Mouse (Mus musculus): Measurements from ENCODE around the gene Pfkfb4. TPM values are rescaled to one million over a fixed set of nuclear protein-coding genes. Genes with fewer than 3 reads are reported as not detected.

Gene Pfkfb4
- polyA plus RNA-seq, 1 experiment from 2014 or later, result 3.0 TPM

DNA sequence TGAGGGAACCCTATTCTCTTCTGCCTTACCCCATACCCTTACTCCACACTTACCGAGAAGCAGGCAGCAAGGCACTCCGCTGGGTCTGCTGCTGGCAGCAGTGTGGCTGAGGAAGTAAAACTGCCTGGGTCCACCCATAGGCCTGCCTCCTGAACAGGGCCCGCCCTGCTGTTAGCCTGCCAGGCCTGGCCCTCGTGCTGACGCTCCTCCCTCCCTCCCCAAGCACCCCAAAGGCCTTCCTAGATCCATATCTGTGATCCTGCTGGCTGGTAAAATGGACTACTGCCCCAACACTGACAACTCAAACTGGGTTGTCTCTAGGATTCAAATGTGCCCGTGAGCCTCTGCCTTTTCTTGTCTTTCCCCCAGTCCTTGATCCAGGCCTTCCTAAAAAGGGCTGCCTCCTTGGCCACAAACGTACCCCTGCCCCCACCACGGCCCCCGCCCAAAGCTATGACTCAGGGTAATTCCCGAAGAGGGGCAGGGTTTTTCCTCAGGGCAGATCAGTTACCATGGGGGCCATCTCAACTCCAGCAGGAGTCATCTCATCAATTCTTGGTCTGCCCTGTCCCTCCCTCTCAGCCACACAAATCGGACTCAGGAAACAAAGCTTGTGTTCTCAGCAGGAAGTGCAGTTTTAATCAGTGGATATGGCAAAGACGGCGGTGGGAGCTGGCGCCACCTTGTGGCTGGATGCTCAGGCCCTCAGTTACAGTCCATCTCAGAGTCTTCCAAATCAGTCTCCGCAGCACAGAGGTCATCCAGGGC is 67.7 kb downstream of the Pfkfb4 start, which contains the start of gene Trex1:
Trex1 (minus strand) TSS at position 599 of the 768 bp plus-strand sequence.
- Histone ChIP-seq H3K4me3 (peak within 1 kb of the TSS; percentile 42), H3K4me1 (replicated peaks) (peaks cover 24% of the 10 kb centered on the region), H3K27me3 (replicated peaks) (no peaks in the 10 kb centered on the region), H3K9me3 (replicated peaks) (no peaks in the 10 kb centered on the region), H3K36me3 (peaks cover 62% of the 10 kb centered on the region), H3K9ac (peak within 1 kb of the TSS; percentile 71), H3K4me2 (peak within 1 kb of the TSS; percentile 65), H3K27ac (ENCODE audit: poor library complexity, severe bottlenecking) (peak within 1 kb of the TSS; percentile 87)
- peak; percentile 91 for ATAC-seq (ENCODE audit: insufficient number of reproducible peaks, low FRiP score)
- 8% methylated on average over 15 of the region's 15 CpGs for WGBS

DNA sequence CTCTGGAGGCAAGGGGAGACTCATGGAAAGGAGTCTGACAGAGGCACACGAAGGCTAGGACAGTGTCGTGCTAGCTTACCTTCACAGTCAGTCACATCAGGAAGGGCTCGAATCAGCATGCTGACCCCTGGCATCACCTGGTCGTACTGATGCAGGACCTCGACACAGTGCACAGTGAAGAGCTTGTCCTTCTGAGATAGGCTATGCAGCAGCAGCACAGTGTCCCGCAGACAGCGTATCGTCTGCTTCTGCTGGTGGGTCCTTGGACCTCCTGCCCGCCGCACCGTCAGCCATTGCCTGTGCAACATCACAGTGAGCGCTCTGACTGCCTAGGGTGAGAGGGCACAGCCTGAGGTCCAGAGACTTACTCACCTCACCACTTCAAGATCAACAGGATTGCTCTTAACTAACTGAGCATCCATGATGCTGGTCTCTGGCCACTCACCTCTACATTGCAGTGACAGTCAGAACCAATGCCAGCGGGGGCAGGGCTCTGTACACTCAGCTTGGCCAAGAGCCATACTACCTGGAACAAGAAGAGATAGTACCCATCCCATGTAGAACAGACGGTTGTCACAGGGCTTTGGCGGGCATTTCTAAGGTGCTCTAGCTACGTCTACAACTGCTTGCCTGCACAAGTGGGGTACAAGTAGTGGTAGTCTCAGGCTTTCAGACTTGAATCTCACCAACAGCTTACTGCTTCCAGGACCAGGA is 68.8 kb downstream of the Pfkfb4 start:
- no peak overlapping the region for H3K27ac ChIP-seq (ENCODE audit: poor library complexity, severe bottlenecking)
- ATAC-seq (ENCODE audit: insufficient number of reproducible peaks, low FRiP score), result no peak

GRCm38 (mm10) chr9:109060898-109061295 is 69.3 kb downstream of the Pfkfb4 start:
- Histone ChIP-seq H3K9ac (no peak overlapping the region), H3K4me3 (no peak overlapping the region), H3K4me1 (replicated peaks) (peaks cover 13% of the 10 kb centered on the region), H3K4me2 (no peak overlapping the region), H3K36me3 (peaks cover 77% of the 10 kb centered on the region), H3K9me3 (replicated peaks) (no peaks in the 10 kb centered on the region), H3K27ac (ENCODE audit: poor library complexity, severe bottlenecking) (no peak overlapping the region), H3K27me3 (replicated peaks) (no peaks in the 10 kb centered on the region)
- WGBS, result 83% methylated on average over 5 of the region's 5 CpGs
- ATAC-seq (ENCODE audit: insufficient number of reproducible peaks, low FRiP score), result no peak

More for the DNA sequence above, 68.8 kb downstream of the Pfkfb4 start:
- Histone ChIP-seq H3K27me3 (replicated peaks) (no peaks in the 10 kb centered on the region), H3K9me3 (replicated peaks) (no peaks in the 10 kb centered on the region), H3K36me3 (peaks cover 73% of the 10 kb centered on the region), H3K4me2 (no peak overlapping the region), H3K9ac (no peak overlapping the region), H3K4me3 (no peak overlapping the region), H3K4me1 (replicated peaks) (peaks cover 16% of the 10 kb centered on the region)
- 84% methylated on average over 16 of the region's 16 CpGs for WGBS

GRCm38 (mm10) chr9:109068095-109068735 is 76.6 kb downstream of the Pfkfb4 start:
- H3K4me2 ChIP-seq, result no peak overlapping the region
- H3K4me1 ChIP-seq (replicated peaks), result peaks cover 8% of the 10 kb centered on the region
- no peak overlapping the region for H3K4me3 ChIP-seq
- peaks cover 79% of the 10 kb centered on the region for H3K36me3 ChIP-seq
- H3K9ac ChIP-seq, result no peak overlapping the region
- H3K27ac ChIP-seq (ENCODE audit: poor library complexity, severe bottlenecking), result no peak overlapping the region
- 90% methylated on average over 3 of the region's 3 CpGs for WGBS
- ATAC-seq (ENCODE audit: insufficient number of reproducible peaks, low FRiP score), result no peak
- H3K27me3 ChIP-seq (replicated peaks), result no peaks in the 10 kb centered on the region
- H3K9me3 ChIP-seq (replicated peaks), result no peaks in the 10 kb centered on the region

DNA sequence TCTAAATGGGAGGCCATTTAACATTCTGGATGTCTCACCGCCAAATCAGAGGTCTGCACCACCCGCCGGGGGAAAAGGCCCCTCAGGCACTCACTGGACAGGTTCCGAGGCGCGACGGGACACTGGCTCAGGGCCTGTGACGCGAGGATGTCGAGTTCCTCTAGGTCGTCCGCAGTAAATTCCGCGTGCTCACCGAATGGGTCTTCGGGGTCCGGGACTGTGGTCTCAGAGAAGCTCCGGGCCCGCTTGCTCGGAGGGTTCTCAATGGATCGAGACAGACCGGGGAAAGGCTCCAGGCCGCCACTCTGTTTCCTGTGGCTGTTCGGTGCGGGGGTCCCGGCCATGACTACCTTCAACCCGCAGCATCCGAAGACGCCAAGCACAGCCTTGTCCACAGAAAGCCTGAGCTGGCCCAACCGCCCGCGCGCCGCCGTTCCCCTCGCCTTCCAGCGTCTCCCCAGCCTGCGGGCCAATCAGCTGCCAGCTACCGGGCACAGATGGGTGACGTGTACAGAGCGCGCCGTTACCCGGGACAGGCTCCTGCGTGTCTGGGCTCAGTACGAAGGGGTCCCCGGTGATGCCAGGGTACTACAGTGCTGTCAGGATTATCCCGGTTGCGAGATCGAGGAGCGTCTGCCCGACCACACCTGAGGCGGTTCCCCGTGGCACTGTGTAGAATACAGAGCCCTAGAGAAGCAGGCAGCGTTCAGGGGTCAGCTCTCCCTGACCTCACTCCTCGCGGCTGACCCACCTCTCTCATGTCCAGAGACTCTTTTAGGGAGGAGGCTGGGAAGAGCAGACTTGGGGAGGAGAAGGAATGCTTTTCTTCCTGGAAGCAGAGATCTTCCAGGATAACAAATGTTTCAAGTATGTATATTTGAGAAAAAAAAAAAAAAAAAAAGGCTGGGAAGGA is 82.3 kb downstream of the Pfkfb4 start, which contains the start of gene Atrip:
Atrip (minus strand) TSS at position 464 of the 913 bp plus-strand sequence.
- H3K4me2 ChIP-seq, result peak within 1 kb of the TSS; percentile 95
- peaks cover 17% of the 10 kb centered on the region for H3K4me1 ChIP-seq (replicated peaks)
- no peaks in the 10 kb centered on the region for H3K27me3 ChIP-seq (replicated peaks)
- H3K9ac ChIP-seq, result peak within 1 kb of the TSS; percentile 92
- H3K4me3 ChIP-seq, result peak within 1 kb of the TSS; percentile 84
- peak; percentile 98 for ATAC-seq (ENCODE audit: insufficient number of reproducible peaks, low FRiP score)
- H3K9me3 ChIP-seq (replicated peaks), result no peaks in the 10 kb centered on the region
- H3K36me3 ChIP-seq, result peaks cover 37% of the 10 kb centered on the region
- WGBS, result under 1% methylated on average over 57 of the region's 57 CpGs
- peak within 1 kb of the TSS; percentile 58 for H3K27ac ChIP-seq (ENCODE audit: poor library complexity, severe bottlenecking)

DNA sequence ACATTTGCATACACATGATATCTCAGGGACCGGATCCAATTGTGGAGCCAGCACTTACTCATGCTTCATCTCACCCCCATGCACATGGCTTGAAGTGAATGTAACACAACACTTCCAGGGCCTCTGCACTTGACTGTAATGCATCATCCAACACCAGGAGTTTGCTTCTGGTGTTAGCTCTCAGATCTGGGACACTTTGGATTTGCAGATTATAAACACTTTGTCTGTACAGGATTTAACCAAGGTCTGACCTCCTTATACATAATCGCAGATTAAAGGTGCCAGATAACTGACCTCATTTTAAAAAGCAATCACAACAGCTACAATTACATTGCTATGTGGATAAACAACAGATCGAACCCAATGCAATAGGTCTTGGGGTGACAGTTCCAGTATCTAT is 88.9 kb downstream of the Pfkfb4 start:
- no peak overlapping the region for H3K4me2 ChIP-seq
- ATAC-seq (ENCODE audit: insufficient number of reproducible peaks, low FRiP score), result no peak
- H3K4me1 ChIP-seq (replicated peaks), result peaks cover 23% of the 10 kb centered on the region
- H3K36me3 ChIP-seq, result peaks cover 30% of the 10 kb centered on the region
- no peaks in the 10 kb centered on the region for H3K27me3 ChIP-seq (replicated peaks)
- no peaks in the 10 kb centered on the region for H3K9me3 ChIP-seq (replicated peaks)
- 91% methylated on average over 3 of the region's 3 CpGs for WGBS
- H3K27ac ChIP-seq (ENCODE audit: poor library complexity, severe bottlenecking), result no peak overlapping the region
- H3K4me3 ChIP-seq, result no peak overlapping the region
- H3K9ac ChIP-seq, result no peak overlapping the region

DNA sequence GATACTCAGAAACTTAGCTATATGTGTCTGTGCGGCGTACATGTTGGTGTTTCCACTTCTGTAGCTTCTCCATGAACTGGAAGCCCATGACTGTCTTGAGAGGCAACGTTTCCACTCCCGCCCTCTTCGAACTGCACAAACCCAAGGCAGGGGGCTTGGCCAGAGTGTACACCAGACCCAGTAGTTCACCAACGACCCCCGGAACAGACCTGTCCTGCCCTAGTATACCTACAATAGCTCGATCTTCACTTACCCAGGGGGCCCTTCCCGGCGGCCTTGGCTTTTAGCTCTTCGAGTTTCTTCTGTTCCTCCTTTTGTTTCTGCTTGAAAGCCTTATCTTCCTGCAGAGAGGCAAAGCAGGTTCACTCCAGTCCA is 90.2 kb downstream of the Pfkfb4 start:
- Histone ChIP-seq H3K9me3 (replicated peaks) (no peaks in the 10 kb centered on the region), H3K4me2 (peak overlapping the region; percentile 93), H3K4me1 (replicated peaks) (peaks cover 23% of the 10 kb centered on the region), H3K36me3 (peaks cover 30% of the 10 kb centered on the region), H3K9ac (peak overlapping the region; percentile 85), H3K27me3 (replicated peaks) (no peaks in the 10 kb centered on the region), H3K4me3 (peak overlapping the region; percentile 80), H3K27ac (ENCODE audit: poor library complexity, severe bottlenecking) (peak overlapping the region; percentile 71)
- ATAC-seq (ENCODE audit: insufficient number of reproducible peaks, low FRiP score), result peak; percentile 20; the same call in 1 of the 2 replicates
- WGBS, result 5% methylated on average over 11 of the region's 11 CpGs

MicroRNAs within 50 kb of the gene (microRNA counts, 519-probe panel; counts per million panel counts)
- not detected for microRNA mmu-miR-711

Small RNAs within 50 kb of the gene (microRNA-seq; reads per million reads assigned to microRNA genes)
- not detected for gene Mir711

Other genes starting within 250 kb of the Pfkfb4 start
- 45.1 and 47.7 TPM in 2 replicates for gene Ip6k2, start 208.0 kb upstream of the Pfkfb4 start, polyA plus RNA-seq (2016; fragmentation: Nextera tagmentation; extraction: Ambion mirVana)
- gene Nckipsd, start 183.4 kb upstream of the Pfkfb4 start, polyA plus RNA-seq (2016; fragmentation: Nextera tagmentation; extraction: Ambion mirVana), result 8.9 and 9.2 TPM in 2 replicates
- 0.08 and 0.09 TPM in 2 replicates for gene Celsr3, start 165.5 kb upstream of the Pfkfb4 start, polyA plus RNA-seq (2016; fragmentation: Nextera tagmentation; extraction: Ambion mirVana)
- gene Slc26a6, start 138.5 kb upstream of the Pfkfb4 start, polyA plus RNA-seq (2016; fragmentation: Nextera tagmentation; extraction: Ambion mirVana), result 6.0 and 8.0 TPM in 2 replicates
- gene Tmem89, start 77.2 kb upstream of the Pfkfb4 start, polyA plus RNA-seq (2016; fragmentation: Nextera tagmentation; extraction: Ambion mirVana), result not detected in 2 replicates
- gene Uqcrc1, start 55.1 kb upstream of the Pfkfb4 start, polyA plus RNA-seq (2016; fragmentation: Nextera tagmentation; extraction: Ambion mirVana), result 738 and 745 TPM in 2 replicates
- gene Col7a1, start 38.2 kb upstream of the Pfkfb4 start, polyA plus RNA-seq (2016; fragmentation: Nextera tagmentation; extraction: Ambion mirVana), result 1.1 and 1.3 TPM in 2 replicates
- not detected in 2 replicates for gene Ucn2, start 5.8 kb upstream of the Pfkfb4 start, polyA plus RNA-seq (2016; fragmentation: Nextera tagmentation; extraction: Ambion mirVana)
- 67.5 and 70.3 TPM in 2 replicates for gene Shisa5, start 46.8 kb downstream of the Pfkfb4 start, polyA plus RNA-seq (2016; fragmentation: Nextera tagmentation; extraction: Ambion mirVana)
- 5.8 and 7.1 TPM in 2 replicates for gene Trex1, start 68.0 kb downstream of the Pfkfb4 start, polyA plus RNA-seq (2016; fragmentation: Nextera tagmentation; extraction: Ambion mirVana)
- 17.9 and 19.6 TPM in 2 replicates for gene Atrip, start 82.3 kb downstream of the Pfkfb4 start, polyA plus RNA-seq (2016; fragmentation: Nextera tagmentation; extraction: Ambion mirVana)
- gene Ccdc51, start 90.7 kb downstream of the Pfkfb4 start, polyA plus RNA-seq (2016; fragmentation: Nextera tagmentation; extraction: Ambion mirVana), result 14.6 and 16.3 TPM in 2 replicates
- 715 and 742 TPM in 2 replicates for gene Tma7, start 90.8 kb downstream of the Pfkfb4 start, polyA plus RNA-seq (2016; fragmentation: Nextera tagmentation; extraction: Ambion mirVana)
- 11.1 and 11.7 TPM in 2 replicates for gene Plxnb1, start 103.6 kb downstream of the Pfkfb4 start, polyA plus RNA-seq (2016; fragmentation: Nextera tagmentation; extraction: Ambion mirVana)
- gene Fbxw21, start 170.3 kb downstream of the Pfkfb4 start, polyA plus RNA-seq (2016; fragmentation: Nextera tagmentation; extraction: Ambion mirVana), result not detected in 2 replicates
- gene Fbxw13, start 204.2 kb downstream of the Pfkfb4 start, polyA plus RNA-seq (2016; fragmentation: Nextera tagmentation; extraction: Ambion mirVana), result not detected in 2 replicates
- not detected in 2 replicates for gene Fbxw20, start 243.0 kb downstream of the Pfkfb4 start, polyA plus RNA-seq (2016; fragmentation: Nextera tagmentation; extraction: Ambion mirVana)

Data from heart, embryonic 12.5 days (tissue).